8 mouse cellular contexts compared by ENCODE assay signal in genomic region chr9:100569798-100570625, GRCm38 (mm10). TPM values are rescaled to one million over a fixed set of nuclear protein-coding genes. Genes with fewer than 3 reads are reported as not detected.
A peak's percentile ranks its signal among the peaks of the same experiment; 100 is the strongest.
DNase-seq lines count a peak whose midpoint lies in the region; ATAC-seq and TF ChIP-seq lines count a peak whose summit lies in the region.

No protein-coding gene starts in this region.

- DNase-seq in spleen, adult 2 months (ENCODE audit: low read depth in 1 of 2, low spot score in 2 of 2): no peak
- DNase-seq in spleen, adult 12 weeks (ENCODE audit: low spot score): no peak
- peak; percentile 38 for DNase-seq in kidney, adult 9 months
- peak; percentile 25 for DNase-seq in liver
- DNase-seq in midbrain, embryonic 14.5 days: peak; percentile 57
- peak; percentile 22 for DNase-seq in testis, postnatal 14 days (ENCODE audit: low spot score)

- peak overlapping the region; percentile 73 for H3K4me2 ChIP-seq in embryonic facial prominence, embryonic 12.5 days (replicated peaks)
- H3K4me2 ChIP-seq in heart, embryonic 12.5 days: peak overlapping the region; percentile 85
- peak overlapping the region; percentile 72 for H3K4me2 ChIP-seq in midbrain, embryonic 14.5 days (ENCODE audit: low read length)

- H3K4me3 ChIP-seq in spleen, adult 2 months (ENCODE audit: extremely low read depth, insufficient read depth, insufficient read length): peak overlapping the region; percentile 48; the same call in 1 of the 2 replicates
- H3K4me3 ChIP-seq in embryonic facial prominence, embryonic 12.5 days: peak overlapping the region; percentile 68
- peak overlapping the region; percentile 82 for H3K4me3 ChIP-seq in heart, embryonic 12.5 days
- H3K4me3 ChIP-seq in midbrain, embryonic 14.5 days (replicated peaks; ENCODE audit: low read depth, low read length): peak overlapping the region; percentile 65

- 0 out of 2 replicates have a peak, but pooled peaks have one; percentile 59 for ATAC-seq in embryonic facial prominence, embryonic 12.5 days (ENCODE audit: insufficient number of reproducible peaks, insufficient read depth, low FRiP score, low TSS enrichment)
- peak; percentile 63; the same call in 1 of the 2 replicates for ATAC-seq in heart, embryonic 12.5 days (ENCODE audit: insufficient number of reproducible peaks, low FRiP score)
- no peak for ATAC-seq in midbrain, embryonic 14.5 days (ENCODE audit: low FRiP score, low TSS enrichment)

- no peaks in the 10 kb centered on the region for H3K9me3 ChIP-seq in embryonic facial prominence, embryonic 12.5 days
- no peaks in the 10 kb centered on the region for H3K9me3 ChIP-seq in heart, embryonic 12.5 days (replicated peaks)
- no peaks in the 10 kb centered on the region for H3K9me3 ChIP-seq in midbrain, embryonic 14.5 days (ENCODE audit: control insufficient read depth, low read length)

- peak overlapping the region; percentile 69 for H3K9ac ChIP-seq in embryonic facial prominence, embryonic 12.5 days
- H3K9ac ChIP-seq in heart, embryonic 12.5 days: peak overlapping the region; percentile 80
- H3K9ac ChIP-seq in midbrain, embryonic 14.5 days (replicated peaks; ENCODE audit: low read length): peak overlapping the region; percentile 69

- H3K27me3 ChIP-seq in spleen, adult 2 months (ENCODE audit: control insufficient read depth, insufficient read depth, low read length): peaks cover 12% of the 10 kb centered on the region
- H3K27me3 ChIP-seq in embryonic facial prominence, embryonic 12.5 days: peaks cover 4% of the 10 kb centered on the region; the same call in 1 of the 2 replicates
- no peaks in the 10 kb centered on the region for H3K27me3 ChIP-seq in heart, embryonic 12.5 days (replicated peaks)
- no peaks in the 10 kb centered on the region for H3K27me3 ChIP-seq in midbrain, embryonic 14.5 days (ENCODE audit: control insufficient read depth, insufficient read depth, low read length)

- TF ChIP-seq POLR2A in spleen, adult 2 months (IDR thresholded peaks at IDR 0.05; ENCODE audit: low read depth, low read length): no peak

- TF ChIP-seq CTCF in spleen, adult 2 months (IDR thresholded peaks at IDR 0.05; ENCODE audit: extremely low read depth, insufficient read depth, insufficient read length, insufficient replicate concordance): no peak

- WGBS in spleen, adult 2 months: 11% methylated on average over 32 of the region's 32 CpGs
- WGBS in embryonic facial prominence, embryonic 12.5 days: 10% methylated on average over 32 of the region's 32 CpGs
- 4% methylated on average over 32 of the region's 32 CpGs for WGBS in heart, embryonic 12.5 days
- 12% methylated on average over 32 of the region's 32 CpGs for WGBS in midbrain, embryonic 14.5 days

- H3K4me1 ChIP-seq in spleen, adult 2 months (ENCODE audit: control insufficient read depth, insufficient read depth, insufficient read length): peaks cover 3% of the 10 kb centered on the region; the same call in 1 of the 2 replicates
- peaks cover 6% of the 10 kb centered on the region; the same call in 1 of the 2 replicates for H3K4me1 ChIP-seq in embryonic facial prominence, embryonic 12.5 days
- H3K4me1 ChIP-seq in heart, embryonic 12.5 days (replicated peaks): peaks cover 6% of the 10 kb centered on the region; the same call in 1 of the 2 replicates
- peaks cover 9% of the 10 kb centered on the region; the same call in 1 of the 2 replicates for H3K4me1 ChIP-seq in midbrain, embryonic 14.5 days (ENCODE audit: control insufficient read depth, insufficient read depth, low read length)

- no peaks in the 10 kb centered on the region for H3K36me3 ChIP-seq in spleen, adult 2 months (ENCODE audit: control insufficient read depth, insufficient read depth, low read length)
- no peaks in the 10 kb centered on the region for H3K36me3 ChIP-seq in embryonic facial prominence, embryonic 12.5 days
- H3K36me3 ChIP-seq in heart, embryonic 12.5 days: no peaks in the 10 kb centered on the region
- H3K36me3 ChIP-seq in midbrain, embryonic 14.5 days (ENCODE audit: control insufficient read depth, insufficient read depth, low read length): no peaks in the 10 kb centered on the region

- H3K27ac ChIP-seq in spleen, adult 2 months (ENCODE audit: insufficient read depth, low read length): no peak overlapping the region
- no peak overlapping the region for H3K27ac ChIP-seq in embryonic facial prominence, embryonic 12.5 days
- H3K27ac ChIP-seq in heart, embryonic 12.5 days (ENCODE audit: poor library complexity, severe bottlenecking): 0 out of 2 replicates have a peak overlapping the region, but pooled peaks have one; percentile 19
- H3K27ac ChIP-seq in midbrain, embryonic 14.5 days (replicated peaks; ENCODE audit: low read depth, low read length): peak overlapping the region; percentile 74

RNA-seq across cellular contexts. Expression of gene Slc35g2, which starts 0.9 kb away (rescaled TPM):
- polyA plus RNA-seq in spleen, adult 2 months (2012; rRNA removed): 0.07 and 0.14 TPM in 2 replicates
- polyA plus RNA-seq in embryonic facial prominence, embryonic 12.5 days (2016; fragmentation: Nextera tagmentation; extraction: Ambion mirVana): 4.4 and 5.2 TPM in 2 replicates
- 8.3 and 9.6 TPM in 2 replicates for polyA plus RNA-seq in heart, embryonic 12.5 days (2016; fragmentation: Nextera tagmentation; extraction: Ambion mirVana)
- 16.9 and 18.5 TPM in 2 replicates for polyA plus RNA-seq in midbrain, embryonic 14.5 days (2014; fragmentation: Nextera tagmentation; extraction: Ambion mirVana)

RNA-seq across cellular contexts. Expression of gene Nck1, which starts 24.1 kb away (rescaled TPM):
- 2.0 and 2.2 TPM in 2 replicates for polyA plus RNA-seq in spleen, adult 2 months (2012; rRNA removed)
- 75.2 and 79.6 TPM in 2 replicates for polyA plus RNA-seq in embryonic facial prominence, embryonic 12.5 days (2016; fragmentation: Nextera tagmentation; extraction: Ambion mirVana)
- polyA plus RNA-seq in heart, embryonic 12.5 days (2016; fragmentation: Nextera tagmentation; extraction: Ambion mirVana): 59.4 and 64.1 TPM in 2 replicates
- polyA plus RNA-seq in midbrain, embryonic 14.5 days (2014; fragmentation: Nextera tagmentation; extraction: Ambion mirVana): 61.9 and 69.3 TPM in 2 replicates

RNA-seq across cellular contexts. Expression of gene Stag1, which starts 27.6 kb away (rescaled TPM):
- 2.1 and 2.5 TPM in 2 replicates for polyA plus RNA-seq in spleen, adult 2 months (2012; rRNA removed)
- 60.6 and 70.5 TPM in 2 replicates for polyA plus RNA-seq in embryonic facial prominence, embryonic 12.5 days (2016; fragmentation: Nextera tagmentation; extraction: Ambion mirVana)
- polyA plus RNA-seq in heart, embryonic 12.5 days (2016; fragmentation: Nextera tagmentation; extraction: Ambion mirVana): 38.6 and 39.0 TPM in 2 replicates
- 41.3 and 45.2 TPM in 2 replicates for polyA plus RNA-seq in midbrain, embryonic 14.5 days (2014; fragmentation: Nextera tagmentation; extraction: Ambion mirVana)

Comparison
In these comparisons a context has a peak if more than half of its experiments do, and no peak if none do; other contexts are left out.
1. DNase-seq: peak in kidney, adult 9 months (single experiment), liver (single experiment), midbrain, embryonic 14.5 days (single experiment) and testis, postnatal 14 days (single experiment); none in spleen, adult 2 months (0 of 2) and spleen, adult 12 weeks (single experiment).
2. H3K27ac ChIP-seq: peak in heart, embryonic 12.5 days (single experiment) and midbrain, embryonic 14.5 days (single experiment); none in spleen, adult 2 months (single experiment) and embryonic facial prominence, embryonic 12.5 days (single experiment).
3. RNA of gene Nck1, which starts 24.1 kb away (polyA plus RNA-seq): 75.2 to 79.6 TPM in embryonic facial prominence, embryonic 12.5 days, 61.9 to 69.3 TPM in midbrain, embryonic 14.5 days and 59.4 to 64.1 TPM in heart, embryonic 12.5 days; 2.0 to 2.2 TPM in spleen, adult 2 months; every median in the first group is over 10 times any median in the second.
4. RNA of gene Stag1, which starts 27.6 kb away (polyA plus RNA-seq): 60.6 to 70.5 TPM in embryonic facial prominence, embryonic 12.5 days, 41.3 to 45.2 TPM in midbrain, embryonic 14.5 days and 38.6 to 39.0 TPM in heart, embryonic 12.5 days; 2.1 to 2.5 TPM in spleen, adult 2 months; every median in the first group is over 10 times any median in the second.
5. Peak in every context shown above with its lines, with median percentiles within 50 percentile points of each other: H3K4me3 ChIP-seq, H3K4me2 ChIP-seq and H3K9ac ChIP-seq.